Mouse (Mus musculus): ENCODE measurements around the gene Desi1.
"Not testable (repeated sequence)": the region's sequence is repeated elsewhere in the genome, so short reads cannot be mapped to it uniquely, and the experiment has no call there.

The Desi1 gene

DNA sequence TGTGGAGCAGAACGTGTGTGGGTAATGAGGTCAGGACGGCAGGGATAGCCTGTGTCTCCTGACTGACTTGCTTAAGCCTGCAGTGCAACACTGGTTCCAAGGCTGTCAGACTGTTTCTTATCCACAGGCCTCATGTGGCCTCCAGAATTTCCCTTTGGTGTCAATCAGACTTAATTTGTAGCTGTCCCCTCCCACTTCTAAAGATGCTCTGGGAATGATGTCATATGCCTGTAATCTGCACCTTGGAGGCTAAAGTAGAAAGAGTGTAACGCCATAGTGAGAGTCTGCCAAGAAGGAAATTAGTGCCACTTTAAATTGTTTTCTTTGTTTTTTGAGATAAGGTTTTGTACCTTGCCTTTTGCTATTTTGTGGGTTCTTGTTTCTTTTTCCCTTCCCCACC is 14.4 kb downstream of the Desi1 start:
- no peak for DNase-seq (ENCODE audit: low spot score)

DNA sequence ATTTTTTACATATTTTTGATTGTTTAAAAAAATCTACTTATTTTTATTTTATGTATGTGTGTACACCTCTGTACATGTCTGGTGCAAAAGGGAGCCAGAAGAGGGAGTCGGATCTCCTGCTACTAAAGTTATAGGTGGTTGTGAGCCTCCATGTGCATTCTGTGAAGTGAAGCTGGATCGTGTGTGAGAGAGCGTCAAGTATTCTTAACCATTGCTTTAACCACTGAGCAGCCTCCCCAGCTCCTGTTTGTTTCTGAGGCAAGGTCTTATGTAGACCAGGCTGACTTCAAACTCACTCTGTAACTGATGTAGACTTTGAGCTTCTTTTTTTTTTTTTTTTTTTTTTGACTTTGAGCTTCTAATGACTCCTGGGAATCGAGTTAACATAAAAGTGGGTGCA is 16.2 kb downstream of the Desi1 start:
- DNase-seq (ENCODE audit: low spot score), result no peak

DNA sequence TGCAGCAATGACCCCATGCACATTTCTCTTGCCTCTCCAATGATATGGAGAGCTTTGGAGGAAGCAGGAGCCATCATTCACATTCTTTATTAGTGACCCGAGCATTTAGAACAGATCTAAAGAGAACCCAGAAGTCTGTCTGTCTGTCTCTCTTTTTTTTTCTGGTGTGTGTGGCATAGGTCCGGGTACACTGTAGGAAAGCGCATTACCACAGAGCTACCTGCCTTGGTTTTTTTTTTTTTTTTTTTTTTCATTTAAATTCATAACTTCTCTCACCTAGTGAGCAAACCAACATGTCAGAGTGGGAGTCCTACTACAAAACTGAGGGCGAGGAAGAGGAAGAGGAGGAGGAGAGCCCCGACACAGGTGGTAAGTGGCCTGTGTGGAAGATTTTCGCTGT is 16.8 kb downstream of the Desi1 start:
- no peak for DNase-seq (ENCODE audit: low spot score)

DNA sequence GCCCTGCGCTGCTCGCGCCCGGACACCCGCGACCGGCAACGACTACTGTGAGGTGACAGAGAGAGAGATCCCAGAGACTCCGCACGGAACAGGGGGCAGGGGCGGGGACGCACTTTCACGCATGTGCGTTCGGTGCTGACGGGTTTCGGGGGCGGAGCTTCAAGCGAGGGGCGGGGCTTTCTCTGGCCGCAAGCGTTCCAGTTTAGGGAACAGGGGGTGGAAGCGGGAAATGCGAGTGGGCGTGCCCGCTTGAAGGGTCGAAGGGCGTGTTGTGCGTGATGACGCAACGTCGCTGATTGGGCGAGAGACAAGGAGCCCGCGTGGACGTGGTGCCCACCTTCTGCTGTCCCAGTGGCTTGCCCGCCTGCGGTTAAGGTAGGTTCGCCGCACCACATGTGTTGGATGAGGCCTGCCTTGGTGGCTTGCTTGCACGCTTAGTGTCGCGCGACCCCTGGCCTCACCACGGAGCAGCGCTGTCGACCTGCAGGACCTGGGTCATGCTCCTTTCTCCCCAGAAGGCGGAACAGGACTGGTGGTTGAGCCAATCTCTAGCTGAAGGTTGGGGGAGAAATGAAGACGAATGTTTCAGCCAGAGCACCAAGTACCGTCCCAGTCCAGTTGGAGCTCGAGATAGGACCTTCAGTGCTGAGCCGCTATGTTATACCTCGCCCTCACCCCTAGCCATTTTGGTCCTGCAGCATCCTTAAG is 17.4 kb downstream of the Desi1 start:
- DNase-seq (ENCODE audit: low spot score), result peak; percentile 99

DNA sequence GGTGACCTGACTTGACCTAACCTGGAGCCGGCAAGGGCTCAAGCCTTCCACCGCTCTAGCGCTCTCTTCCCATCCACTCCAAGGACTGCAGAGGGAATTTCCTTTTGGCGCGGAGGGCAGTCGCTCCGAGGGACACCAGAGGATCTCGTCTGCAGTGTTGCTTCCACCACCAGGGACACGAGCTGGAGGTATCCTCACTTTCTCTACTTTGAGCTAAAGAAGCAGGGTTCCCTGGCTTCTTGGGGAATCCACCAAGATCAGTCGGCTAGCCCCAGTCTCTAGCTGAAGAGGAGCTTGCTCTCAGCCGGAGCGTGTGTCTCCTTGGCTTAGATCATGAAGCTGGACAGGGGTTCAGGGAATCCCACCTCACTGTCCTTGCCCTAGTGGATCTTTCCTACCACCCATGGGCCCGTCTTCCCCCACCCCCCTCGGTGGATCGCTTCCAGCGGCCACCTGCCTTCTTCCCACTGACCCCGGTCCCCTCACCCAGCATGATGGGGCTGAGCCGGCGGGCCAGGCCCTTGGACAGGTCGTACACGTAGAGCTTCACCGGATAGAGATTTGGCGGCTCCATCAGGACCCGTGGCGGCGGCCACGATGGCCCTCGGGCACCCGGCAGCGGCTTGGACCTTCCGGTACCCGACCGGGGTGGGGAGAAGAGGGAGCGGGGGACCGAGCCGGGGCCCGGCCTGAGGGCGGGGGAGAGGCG is 18.1 kb downstream of the Desi1 start:
- peak; percentile 65 for DNase-seq (ENCODE audit: low spot score)

DNA sequence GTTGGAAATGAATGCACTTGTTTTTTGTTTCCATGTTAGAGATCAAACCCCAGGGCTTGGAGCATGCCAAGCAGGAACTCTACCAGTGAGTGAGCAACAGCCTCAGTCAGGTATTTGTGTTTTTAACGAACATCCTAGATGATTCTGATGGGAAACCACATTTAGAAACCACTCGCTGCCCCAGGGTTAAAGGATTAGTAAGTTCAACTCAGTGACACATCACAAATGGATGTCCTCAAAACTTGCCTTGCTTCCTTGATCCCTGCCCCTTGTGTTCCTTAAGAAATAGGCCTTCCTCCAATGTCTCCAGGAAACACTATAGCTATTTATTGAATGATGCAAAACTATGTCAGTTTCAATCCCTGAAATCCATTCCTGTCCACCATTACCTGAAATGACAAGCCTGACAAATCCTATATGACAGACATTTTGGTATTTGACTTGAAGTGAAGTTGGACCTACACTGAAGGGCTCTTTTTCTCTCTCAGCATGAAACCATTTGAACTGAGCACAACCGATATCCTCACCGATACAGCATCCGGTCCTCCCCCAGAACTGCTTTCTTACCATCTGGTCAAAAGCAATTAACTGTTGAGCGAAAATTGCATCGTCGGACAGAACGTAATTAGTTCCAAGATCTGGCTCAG is 18.8 kb downstream of the Desi1 start:
- DNase-seq (ENCODE audit: low spot score), result no peak

DNA sequence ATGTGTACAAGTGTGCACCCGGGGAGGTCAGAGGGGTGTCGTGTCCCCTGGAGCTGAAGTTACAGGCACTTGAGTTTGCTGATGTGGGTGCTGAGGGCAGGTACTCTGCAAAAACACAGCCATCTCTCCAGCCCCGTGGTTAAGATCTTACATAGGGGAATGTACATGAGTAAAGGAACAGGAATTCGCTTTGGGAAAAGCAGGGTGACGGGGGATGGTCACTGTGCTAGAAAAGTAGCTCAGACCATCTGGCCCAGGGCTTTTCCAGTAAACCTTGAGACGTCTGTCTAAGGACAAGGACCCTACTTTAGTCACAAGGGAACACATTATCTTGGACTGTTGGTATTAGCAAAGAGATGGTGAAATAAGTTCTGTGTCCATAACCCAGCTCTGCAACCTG is 21.7 kb downstream of the Desi1 start:
- DNase-seq (ENCODE audit: low spot score), result no peak

DNA sequence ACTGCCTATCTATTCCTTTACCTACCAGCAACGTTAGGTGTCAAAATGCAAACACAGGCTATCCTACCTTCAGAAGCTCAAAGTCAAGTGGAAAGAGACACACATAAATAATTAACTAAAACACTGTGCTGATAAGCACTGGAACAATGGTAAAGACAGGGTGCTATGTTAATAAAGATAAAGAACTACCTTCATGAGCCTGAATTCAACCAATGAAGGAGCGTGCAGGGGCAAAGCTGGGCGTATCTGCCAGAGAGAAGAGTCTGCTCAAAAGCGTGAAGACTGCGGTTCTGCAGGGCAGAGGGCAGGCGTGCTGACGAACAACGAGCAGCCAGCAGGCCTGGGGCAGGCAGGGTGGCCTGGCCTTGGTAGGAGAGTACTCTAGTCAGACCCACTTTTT is 29.4 kb downstream of the Desi1 start:
- no peak for DNase-seq (ENCODE audit: low spot score)

DNA sequence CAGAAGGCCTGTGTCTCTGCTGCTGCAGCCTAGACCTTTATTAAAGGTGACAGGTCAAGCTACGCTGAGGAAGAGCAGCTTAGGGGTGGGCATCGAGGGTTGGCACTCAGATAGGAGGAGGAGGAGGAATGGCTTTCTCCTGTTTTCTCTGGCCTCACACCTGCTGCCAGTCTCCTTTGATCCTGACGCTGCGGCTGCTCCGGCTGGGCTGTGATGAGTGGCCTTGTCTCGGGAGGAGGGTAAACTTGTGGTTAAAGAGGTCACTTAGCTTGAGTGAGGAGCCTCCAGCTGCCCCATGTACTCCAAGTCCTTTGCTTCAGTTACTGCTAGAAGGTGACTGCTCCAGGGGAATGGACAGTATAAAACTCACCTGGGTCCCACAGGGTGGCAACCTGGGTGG is 39.7 kb downstream of the Desi1 start:
- no peak for DNase-seq (ENCODE audit: low spot score)

DNA sequence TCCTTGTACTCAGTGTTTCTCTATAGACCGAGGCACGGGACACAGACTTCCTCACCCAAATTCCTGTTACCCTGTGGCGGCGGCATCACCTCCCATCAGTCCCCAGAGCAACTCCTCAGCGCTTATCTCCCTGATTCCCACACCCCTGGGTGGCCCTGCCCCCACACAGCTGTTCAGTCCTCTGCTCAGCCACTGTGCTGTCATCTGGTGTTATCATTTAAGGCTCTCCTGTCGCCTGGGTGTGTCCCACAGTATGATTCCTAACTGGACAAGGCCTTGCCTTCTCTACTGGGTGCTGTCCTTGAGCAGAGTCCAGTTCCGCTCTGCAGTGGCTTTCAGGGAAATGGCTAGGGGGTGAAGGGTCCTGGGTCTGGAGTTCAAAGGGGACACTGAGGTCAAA is 43.1 kb downstream of the Desi1 start:
- no peak for DNase-seq (ENCODE audit: low spot score)

DNA sequence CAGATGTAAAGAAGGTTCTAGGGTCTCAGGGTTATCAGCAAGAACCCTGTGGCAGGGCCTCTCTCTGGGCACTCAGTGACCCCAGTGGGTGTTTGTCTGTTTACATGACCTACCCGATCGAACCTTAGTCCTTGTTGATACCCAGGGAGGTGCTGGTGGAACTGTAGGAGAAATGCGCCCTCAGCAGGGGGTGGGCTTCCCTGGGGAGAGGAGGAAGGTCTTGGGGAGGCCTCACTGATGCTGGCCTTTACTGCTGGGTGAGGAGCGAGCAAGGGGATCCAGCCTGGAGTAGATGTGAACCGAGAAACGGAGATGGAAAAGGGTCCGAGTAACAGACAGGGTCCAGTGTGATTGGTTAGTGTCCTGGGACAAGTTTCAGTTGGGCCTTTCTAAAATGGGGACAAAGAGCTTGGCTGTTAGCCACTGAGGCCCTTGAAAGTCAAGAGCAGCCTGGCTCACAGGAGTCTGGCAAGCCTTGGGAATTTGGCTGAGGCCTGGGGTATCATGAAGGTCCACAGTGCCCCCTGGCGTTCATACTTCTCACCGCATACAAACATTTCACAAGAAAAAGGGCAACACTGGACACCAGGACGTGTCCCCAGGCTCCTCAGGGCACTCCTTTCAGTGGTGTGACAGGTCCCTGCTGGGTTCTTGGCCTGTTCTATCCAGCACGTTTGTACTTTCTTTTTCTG is 44.1 kb downstream of the Desi1 start:
- peak; percentile 97 for DNase-seq (ENCODE audit: low spot score)

DNA sequence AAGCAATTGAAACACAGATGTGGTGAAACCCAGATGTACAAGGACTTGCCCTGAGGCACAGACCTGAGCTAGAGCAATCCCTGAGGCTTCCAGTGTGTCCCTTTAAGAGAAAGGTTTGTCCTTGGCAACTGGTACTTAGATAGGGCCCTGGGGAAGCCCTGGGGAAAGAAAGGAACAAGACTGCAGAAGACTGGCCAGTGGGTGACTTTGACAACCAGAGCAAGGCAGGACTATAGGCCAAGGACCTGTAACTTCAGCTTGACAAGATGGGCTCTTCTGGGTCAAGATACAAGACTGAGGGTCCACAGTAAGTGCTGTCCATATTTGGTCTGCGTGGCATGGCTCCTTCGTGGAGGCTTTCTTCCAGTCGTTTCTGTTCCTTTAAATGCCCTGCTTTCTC is 46.0 kb downstream of the Desi1 start, which contains the start of gene Xrcc6:
Gene Xrcc6 (plus strand): TSS at position 190 of the 400 bp plus-strand sequence.
- no peak for DNase-seq (ENCODE audit: low spot score)

DNA sequence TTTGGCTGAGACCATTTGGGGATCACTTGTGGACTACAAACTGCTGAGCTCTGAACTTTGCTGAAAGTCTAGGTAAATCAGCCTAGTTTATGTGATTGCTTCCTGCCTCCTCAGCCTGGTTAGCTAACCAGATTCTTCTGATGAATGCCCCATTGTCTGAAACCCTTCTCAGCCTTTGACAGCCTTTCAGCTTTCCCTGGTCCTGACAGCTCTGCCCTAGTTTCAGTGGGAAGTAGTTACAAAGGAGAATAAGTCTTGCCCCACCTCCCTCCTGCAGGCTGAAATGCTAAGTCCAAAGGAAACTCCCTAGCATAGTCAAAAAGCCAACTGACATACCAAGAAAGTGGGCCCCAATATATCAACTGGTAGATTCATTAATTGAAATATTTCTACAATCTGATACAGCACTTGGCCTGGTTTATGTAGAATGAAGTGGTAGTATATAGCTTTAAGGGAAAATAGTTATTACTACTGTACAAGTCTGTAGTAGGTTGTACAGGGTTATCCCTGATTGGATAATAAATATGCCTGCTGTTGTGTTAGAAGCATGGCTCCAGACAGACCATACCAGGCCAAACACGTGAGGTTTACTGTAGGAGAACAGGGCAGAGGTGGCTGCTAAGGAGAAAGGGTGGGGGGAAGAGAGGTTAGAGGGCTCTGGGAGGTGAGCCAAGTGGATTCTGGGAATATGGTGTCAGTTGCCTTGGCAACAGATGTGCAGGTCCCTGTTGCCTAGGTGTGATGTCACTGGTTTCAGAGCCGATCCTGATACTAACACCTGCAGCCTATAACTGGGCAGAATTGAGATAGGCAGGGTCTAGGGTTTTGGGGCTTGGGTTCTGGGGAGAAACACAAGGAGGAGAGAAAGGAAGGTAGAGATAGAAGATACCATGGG is 48.1 kb downstream of the Desi1 start:
- peak; percentile 77 for DNase-seq (ENCODE audit: low spot score)

DNA sequence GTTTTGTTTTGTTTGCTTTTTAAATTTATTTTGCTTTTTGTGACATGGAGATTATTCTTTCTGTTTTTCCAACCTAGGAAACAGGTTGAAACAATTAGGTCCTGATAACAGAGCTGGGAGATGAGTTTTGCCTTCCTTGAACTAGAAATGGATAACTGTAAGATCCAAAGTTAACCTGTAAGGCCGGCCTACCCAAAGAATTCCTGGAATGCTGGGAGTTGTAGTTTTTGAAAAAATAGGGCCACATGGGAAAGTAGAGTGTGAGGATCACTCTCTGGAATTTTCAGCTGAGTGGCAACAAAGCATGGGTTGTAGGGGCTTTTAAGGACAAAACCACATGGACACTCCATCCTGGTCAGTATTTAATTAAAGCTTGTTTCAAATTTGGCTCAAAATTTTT is 51.5 kb downstream of the Desi1 start:
- no peak for DNase-seq (ENCODE audit: low spot score)

DNA sequence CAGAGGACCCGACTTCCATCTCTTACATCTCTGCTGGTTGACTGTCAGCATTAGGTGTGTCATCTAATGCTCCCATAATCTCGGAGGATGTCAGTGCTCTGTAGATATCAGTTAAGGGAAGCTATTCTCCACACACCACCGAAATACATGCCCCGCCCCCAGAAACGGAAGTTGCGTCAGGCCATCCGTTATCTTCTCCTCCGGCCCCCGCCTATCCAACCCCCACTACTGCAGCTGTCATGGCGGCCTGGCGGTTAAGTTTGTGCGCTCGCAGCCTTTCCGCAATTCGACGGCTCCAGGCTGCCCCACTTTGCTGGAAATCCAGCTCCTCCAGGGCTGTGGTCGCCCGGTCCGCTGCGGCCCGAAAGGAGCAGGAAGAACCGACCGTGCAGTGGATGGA is 53.3 kb downstream of the Desi1 start, which contains the start of gene 1700029P11Rik:
Gene 1700029P11Rik (plus strand): TSS at position 220 of the 400 bp plus-strand sequence.
- DNase-seq (ENCODE audit: low spot score), result no peak

DNA sequence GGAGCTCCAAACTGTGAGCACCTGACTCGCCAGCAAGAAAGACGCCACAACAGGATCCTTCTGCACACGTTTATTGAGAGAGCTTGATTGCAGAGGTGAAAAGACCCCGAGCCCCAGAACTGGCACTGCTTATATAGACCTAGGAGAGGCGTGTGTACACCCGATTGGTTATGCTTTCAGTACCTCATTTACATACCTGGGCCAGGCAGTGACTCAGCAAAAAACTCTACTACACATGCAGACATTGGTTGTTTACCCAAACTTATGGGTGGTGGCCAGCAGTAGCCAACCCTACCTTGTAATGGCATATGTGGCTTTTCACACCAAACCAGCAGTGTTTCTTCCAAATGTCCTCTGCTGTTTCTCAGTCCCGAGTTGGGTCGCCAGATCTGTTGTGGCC is 58.5 kb downstream of the Desi1 start:
- not testable (repeated sequence) for DNase-seq (ENCODE audit: low spot score)

DNA sequence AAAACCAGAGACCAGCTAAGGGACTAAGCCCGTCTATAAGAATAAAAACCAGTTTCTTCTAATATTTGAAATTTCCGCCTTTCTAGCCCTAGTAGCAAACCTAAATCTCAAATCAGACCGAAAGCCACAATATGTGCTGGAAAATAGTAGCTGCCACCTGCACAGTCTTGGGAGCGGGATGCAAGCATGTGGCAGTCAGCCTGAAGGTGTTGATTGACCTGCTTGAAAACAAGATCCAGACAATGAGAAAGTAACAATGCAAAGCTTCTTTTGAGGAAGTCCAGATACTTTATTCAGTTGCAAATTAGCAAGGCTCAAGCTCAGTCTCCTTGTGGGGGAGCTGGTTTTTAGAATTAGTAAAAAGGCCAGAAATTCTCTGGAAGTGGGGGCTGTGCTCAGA is 63.2 kb downstream of the Desi1 start:
- not testable (repeated sequence) for DNase-seq (ENCODE audit: low spot score)

DNA sequence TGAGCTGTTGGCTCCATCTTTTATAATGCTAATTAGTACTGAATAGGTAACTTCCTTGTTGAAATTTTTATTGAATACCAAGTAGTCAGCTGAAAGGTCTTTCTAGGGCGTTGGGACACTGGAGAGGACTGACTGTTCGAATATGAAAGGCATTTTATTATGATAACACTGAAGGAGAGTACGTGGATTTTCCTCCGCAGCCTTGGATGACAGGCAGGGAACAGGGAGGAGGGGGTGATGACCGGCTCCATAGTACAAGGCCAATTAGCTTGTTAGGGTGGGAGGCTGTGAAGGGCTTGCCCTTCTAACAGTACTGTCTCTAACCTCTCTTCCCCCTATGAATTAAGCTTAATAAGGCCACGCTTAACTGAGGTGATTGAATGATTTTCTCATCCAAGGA is 64.0 kb downstream of the Desi1 start:
- DNase-seq (ENCODE audit: low spot score), result not testable (repeated sequence)

DNA sequence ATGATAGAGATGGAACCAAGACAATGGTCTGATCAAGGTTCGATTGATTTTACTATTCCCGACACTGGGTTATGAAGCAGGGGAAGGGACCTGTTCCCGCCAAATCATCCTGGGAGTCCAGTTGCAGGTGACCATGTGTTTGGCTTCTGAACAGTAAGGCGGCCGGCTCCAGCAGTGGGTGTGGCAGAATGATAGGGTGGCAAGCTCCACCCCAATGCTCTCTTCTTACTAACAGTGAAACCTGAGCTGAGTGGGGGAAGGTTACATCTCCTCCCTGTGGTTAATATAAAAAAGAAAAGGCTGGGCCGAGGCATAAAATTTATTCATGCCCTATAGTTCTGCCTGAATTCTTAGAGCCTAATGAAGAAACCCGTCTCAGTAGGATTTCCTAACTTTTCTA is 64.5 kb downstream of the Desi1 start:
- no peak for DNase-seq (ENCODE audit: low spot score)

DNA sequence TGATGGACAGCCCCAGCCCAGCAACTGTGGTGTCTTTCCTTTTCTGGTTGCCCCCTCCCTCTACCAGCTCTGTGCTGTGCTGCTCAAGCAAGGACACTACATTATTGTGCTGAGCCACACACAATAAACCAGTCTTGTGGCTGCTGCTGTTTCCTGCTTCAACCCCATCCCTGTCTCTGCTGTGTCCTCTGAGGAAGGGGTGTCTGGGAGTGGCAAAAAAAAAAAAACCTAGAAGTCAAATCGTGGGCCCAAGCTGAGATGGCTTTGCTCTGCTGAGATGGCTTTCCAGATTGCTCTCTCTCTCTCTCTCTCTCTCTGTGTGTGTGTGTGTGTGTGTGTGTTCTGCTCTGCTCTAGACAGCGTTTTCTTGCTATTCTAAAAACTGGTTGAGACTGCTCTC is 65.2 kb downstream of the Desi1 start:
- DNase-seq (ENCODE audit: low spot score), result no peak

DNA sequence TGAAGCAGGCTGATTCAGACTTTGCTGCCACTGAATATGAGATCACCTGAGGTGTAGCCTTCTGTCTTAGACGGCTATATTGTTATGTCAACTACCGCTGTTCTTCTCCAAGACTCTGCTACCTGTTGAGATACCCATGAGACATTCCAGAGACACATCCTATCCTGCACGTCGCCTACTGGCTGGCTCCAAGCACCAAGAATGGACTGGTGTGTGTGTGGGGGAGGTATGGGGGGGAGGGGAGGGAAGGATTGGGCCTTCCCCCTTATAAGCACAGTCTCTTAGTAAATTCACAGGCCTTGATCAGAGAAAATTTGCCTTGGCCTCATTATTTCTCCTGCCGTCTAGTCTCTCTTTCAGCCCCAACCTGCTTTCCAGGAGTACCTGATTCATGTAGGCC is 65.8 kb downstream of the Desi1 start:
- DNase-seq (ENCODE audit: low spot score), result no peak
